Mouse (Mus musculus) T-cell, adult 2 months (primary cell): ENCODE results near the gene Zfp423.

Source experiments
- DNase-seq: peaks from one replicate; pipeline ENCODE4 v3.0.0; 2022; ENCODE audit warnings: low spot score

Gene Zfp423

DNA sequence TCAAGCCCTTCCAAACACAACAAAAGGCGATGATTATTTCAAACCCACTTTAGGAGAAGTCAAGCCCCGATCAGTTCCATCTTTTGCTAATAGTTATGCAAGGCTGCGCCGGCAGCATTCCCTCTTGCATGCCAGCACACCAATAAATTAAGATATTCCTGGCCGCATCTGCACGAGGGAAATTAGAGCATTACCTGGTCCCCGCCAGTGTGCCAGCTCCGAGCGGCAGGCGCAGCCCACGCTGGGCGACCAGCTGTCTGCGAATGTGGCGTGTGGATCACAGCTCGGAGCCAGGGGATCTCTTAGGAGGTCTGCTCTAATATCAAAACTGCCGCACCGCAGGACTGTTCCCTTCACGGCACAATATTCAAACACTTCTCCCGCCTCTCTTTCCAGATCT is 217.4 kb downstream of the Zfp423 start:
- DNase-seq, result no peak

- DNase-seq, result no peak
Measured at GRCm38 (mm10) chr8:87740946-87741530, 218.4 kb downstream of the Zfp423 start.

GRCm38 (mm10) chr8:87737900-87738299 is 221.5 kb downstream of the Zfp423 start:
- no peak for DNase-seq

DNA sequence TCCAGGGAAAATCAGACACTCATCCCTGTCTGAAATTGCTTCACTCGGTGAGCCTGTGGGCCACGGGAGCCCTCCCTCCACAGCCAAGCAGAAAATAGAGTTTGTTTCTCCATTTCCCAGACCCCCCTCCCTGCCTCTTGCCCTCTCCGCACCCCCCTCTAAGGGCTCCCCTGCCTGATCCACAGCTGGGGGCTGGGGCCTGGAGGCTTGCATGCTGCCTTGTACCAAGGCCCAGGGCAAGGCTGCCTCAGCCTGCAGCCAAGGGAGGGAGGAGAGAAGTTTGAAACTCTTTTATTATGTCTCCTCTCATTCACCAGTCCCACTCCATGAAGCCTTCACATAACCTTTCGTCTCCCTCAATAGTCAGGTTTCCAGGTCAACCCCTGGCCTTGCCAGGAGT is 224.5 kb downstream of the Zfp423 start:
- DNase-seq, result no peak

GRCm38 (mm10) chr8:87734496-87734895 is 224.9 kb downstream of the Zfp423 start:
- no peak for DNase-seq

GRCm38 (mm10) chr8:87731062-87731461 is 228.3 kb downstream of the Zfp423 start:
- no peak for DNase-seq

DNA sequence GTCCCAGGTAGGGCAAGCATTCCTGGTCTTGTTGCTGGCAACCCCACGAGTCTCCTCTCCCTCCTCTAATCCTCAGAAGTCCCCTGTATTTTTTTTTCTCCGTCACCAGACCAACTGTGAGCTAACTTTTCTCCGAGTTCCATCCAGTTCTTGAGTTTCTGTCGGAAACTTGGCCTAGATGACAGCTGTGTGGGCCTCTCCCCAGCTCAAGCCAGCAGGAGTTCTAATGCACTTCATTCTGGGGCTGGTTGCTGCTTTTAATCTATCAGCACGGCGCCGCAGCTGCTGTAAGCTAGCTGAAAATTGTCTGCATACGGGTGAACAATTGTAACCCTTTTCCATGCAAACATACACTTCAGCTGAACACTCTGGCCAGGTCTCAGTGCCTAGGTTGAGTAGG is 236.4 kb downstream of the Zfp423 start:
- no peak for DNase-seq

DNA sequence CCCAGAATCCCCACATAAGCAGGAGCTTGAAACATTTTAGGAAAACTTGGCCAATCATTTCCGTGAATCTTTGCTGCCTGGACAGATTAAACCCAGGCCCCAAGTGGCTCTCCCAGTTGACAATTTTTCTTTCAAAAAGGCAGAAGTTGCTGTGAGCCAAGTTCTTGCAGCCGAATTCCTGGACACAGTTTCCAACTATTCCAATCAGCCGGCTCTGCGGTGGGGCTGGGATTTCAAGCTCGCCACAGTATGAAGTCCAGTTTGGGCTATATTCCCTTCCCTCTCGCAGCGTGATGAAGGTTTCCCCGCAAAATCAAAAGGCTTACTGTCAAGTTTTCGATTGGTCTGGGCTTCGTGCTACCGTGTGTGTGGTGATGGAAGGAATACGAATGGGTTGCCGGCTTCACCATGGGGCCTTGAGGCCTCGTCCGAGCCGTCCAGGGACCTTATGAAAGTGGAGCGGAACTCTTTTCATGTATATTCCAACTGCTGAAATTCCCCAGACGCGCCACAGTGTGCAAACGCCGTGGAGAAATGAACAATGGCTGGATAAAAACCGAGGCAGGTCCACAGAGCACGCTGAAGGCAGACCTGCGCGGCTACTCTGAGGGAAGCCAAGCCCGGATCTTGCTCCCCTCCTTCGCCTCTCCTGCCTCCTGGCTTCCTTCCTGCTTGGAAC is 240.1 kb downstream of the Zfp423 start:
- no peak for DNase-seq

GRCm38 (mm10) chr8:87717445-87717844 is 241.9 kb downstream of the Zfp423 start:
- DNase-seq, result no peak

DNA sequence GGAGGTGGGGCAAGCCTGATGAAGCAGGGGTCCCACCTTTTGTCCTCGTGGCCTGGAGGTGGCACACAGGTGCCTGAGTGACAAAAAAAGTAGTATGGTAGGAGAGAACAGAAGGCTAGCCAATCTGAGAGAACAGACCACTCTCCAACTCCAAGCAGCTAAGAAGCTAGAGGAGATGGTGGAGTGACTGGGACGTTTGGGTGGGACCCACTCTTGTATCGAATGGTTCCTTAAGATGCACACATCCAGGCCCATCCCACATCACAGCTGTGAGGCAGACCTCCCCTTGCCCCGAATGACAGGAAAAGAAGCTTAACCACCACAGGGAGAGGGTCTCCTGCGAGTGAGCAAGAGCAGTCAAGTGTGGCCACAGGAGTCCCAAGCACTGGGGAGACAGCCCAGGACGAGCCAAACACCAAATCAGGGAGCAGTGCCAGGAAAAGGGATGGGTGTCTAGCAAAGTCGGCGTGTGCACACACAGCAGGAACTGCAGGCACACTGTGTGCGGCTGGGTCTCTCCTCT is 242.6 kb downstream of the Zfp423 start:
- DNase-seq, result no peak

DNA sequence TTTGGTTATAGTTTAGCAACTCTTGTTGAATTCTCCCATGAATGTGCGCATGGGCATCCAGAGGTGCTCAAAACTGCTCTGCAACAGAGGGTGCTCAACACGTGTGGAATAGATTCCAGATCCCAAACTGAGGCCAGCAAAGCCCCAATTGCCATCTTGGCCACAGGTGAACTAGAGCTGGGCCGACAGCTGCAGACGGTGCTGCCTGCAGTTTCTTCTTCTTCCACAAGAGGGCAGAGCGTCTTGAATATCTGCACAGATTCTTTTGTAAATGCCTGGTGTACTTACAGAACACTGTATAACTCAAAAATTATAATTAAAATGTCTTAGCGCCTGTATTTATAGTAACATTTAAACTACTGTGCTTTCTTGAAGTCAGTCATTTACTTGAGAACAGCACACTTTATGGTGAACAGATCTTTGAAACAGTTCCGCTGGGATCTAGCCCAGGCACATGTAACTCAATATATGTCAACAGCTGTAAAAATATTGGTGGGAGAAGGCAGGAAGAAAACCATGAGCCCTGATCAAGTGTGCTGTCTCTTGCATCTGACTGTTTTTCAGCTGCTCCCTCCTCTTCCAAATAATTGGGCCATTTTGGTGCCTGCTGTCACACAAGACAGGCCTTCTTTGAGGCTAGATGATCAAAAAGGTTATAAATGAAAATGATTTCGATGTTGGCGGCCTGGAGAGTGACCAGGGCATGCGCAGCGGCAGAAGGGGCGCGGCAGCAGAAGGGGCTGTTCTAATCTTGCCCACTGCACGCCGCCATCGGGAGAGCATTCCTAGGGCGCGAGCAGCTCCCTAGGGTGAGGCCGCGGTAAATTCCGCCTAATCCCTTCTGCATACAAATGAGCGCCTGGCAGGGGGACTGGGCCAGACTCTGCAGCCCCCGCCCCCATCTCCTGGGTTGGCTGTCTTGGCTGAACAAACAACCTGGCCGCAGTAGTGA is 243.4 kb downstream of the Zfp423 start:
- DNase-seq, result peak; percentile 6

- DNase-seq, result no peak
Measured at GRCm38 (mm10) chr8:87713946-87714345, 245.4 kb downstream of the Zfp423 start.

DNA sequence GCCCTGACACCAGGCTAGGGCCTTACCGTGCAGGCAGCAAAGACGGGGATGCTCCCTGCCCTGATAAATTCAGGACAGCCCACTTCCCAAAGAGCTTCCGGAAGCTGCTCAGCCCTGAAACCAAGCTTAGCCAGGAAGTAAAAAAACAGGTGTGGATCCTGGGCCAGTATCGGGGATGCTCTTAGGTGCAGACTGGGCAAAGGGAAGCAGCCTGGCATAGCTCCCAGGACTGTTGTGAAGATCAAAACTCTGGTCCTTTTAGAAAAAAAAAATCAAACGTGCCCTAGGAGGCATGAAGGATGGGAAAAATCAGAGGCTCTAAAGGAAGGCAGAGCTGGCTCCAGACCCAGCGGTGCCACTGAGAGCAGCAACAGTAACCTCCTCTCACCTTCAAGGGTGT is 247.4 kb downstream of the Zfp423 start:
- DNase-seq, result no peak

DNA sequence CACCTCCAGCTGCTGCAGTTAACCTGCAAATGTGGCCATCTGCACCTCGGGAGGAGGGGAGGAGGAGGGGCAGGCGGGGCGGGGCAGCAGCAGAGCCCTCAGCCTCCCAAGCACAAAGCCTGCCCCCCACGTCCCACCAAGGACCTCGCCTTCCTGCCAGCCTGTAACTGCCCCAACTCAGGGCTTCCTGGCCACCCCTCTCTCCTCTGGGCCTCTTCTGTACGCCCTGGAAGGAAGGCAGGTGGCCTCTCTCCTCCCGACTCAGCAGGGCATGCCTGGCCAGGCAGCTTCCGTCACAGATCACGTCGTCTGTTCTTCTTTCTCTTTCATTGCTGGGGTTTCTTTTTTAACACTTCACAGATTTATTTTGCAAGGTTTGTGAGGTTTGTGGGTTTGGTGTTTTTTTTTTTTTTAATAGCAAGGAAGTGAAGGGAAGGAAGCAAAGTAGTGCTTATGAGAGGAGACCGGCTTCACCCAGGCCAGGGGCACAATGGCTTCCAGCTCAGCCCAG is 251.2 kb downstream of the Zfp423 start:
- peak; percentile 30 for DNase-seq

DNA sequence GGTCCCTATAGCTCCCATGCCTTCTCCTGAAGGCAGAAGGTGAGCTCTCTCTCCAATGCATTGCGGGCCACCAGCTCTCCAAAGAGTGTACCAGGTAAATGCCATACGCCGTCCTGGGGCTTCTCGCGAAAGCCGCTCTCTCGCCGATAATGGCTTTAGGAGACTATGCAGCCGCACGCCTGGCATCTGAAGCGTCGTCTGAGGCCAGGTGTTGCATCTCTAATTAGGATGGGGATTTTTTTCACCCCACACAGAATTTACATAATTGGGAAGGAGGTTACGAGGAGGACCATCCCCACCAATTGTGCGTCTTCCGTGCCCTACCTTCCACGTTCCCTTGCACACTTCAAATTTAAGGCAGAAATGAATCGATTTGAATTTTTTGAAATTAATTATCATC is 252.2 kb downstream of the Zfp423 start:
- DNase-seq, result no peak

- no peak for DNase-seq
Measured at GRCm38 (mm10) chr8:87704756-87705155, 254.6 kb downstream of the Zfp423 start.

- DNase-seq, result no peak
Measured at GRCm38 (mm10) chr8:87702790-87703311, 256.5 kb downstream of the Zfp423 start.

DNA sequence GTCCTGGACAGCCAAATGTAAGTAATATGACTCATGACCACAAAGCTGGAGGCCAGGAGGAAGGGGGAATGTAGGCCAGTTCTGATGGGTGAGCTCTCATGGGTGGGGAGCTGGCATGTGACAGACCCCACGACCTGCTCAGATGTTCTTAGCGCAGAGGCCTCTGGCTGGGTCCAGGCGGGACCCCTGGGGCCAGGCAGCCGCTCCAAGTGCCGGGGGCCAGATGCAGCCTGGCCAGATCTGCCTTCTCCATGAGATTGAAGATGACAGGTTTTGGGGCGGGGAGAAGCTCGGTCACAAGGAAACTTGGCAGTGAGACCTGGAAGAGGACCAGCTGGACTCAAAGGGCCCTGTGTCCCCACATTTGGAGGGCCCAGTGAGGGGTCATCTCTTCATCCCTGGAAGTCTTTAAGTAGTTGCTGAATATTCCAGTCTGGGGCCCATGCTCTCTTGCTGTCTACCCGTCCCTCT is 257.3 kb downstream of the Zfp423 start:
- DNase-seq, result no peak

DNA sequence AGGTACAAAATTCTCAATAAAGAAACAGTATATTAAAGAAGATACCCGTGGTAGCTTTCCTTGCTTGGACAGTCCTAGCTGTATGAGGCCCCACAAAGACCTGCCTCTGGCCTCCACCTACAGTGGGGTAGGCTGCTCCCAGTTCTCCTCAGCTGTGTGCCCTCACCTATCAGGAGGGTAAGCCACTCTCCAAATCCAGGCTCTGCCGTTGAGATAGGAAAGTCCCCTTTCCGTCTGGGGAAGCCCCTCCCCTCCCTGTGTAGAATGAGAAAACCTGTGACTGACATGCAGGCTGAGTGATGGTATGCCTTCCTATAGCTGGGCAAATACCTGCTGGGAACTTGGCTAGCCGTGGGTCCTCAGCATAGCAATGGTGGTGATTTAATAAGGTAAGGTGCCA is 257.8 kb downstream of the Zfp423 start:
- DNase-seq, result no peak

GRCm38 (mm10) chr8:87700321-87700720 is 259.1 kb downstream of the Zfp423 start:
- no peak for DNase-seq

GRCm38 (mm10) chr8:87697127-87697526 is 262.3 kb downstream of the Zfp423 start:
- no peak for DNase-seq

GRCm38 (mm10) chr8:87693741-87694140 is 265.7 kb downstream of the Zfp423 start:
- DNase-seq, result no peak
